Mouse (Mus musculus) spleen, embryonic (tissue): ENCODE results near the gene Tmtc4.

Experiments used
- CTCF ChIA-PET: fragments of 350-600 bp; sonication (Branson Sonifier 250); formaldehyde crosslinking; loops from one replicate; lab custom pipeline; 2022; lab: Charles Lee

The Tmtc4 gene

GRCm38 (mm10) chr14:122903923-122904351, 79.9 kb downstream of the Tmtc4 start:
- CTCF ChIA-PET: no interaction called here

GRCm38 (mm10) chr14:122902884-122903283, 81.0 kb downstream of the Tmtc4 start:
- CTCF ChIA-PET: no interaction called here

- CTCF ChIA-PET: no interaction called here
Measured at GRCm38 (mm10) chr14:122902136-122902535, 81.7 kb downstream of the Tmtc4 start.

- CTCF ChIA-PET: no interaction called here
Measured at GRCm38 (mm10) chr14:122901715-122902114, 82.1 kb downstream of the Tmtc4 start.

DNA sequence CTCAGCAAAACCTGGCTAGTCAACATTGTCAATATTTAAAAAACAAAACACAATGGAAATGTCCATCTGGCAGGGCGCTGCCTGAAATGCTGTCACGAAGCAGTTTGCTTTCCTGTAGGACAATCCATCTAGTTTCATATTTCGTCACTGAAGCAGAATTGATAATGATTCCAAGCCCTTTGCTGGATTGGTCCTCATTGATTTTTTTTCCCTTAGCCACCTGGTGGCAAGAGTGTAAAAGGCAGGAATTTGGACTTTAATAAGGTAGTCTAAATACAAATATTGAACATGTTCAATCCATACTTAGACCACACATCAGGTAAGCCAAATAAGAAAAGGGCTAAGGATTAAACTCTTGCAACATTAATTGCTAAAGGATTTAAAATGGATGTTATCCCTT, 82.7 kb downstream of the Tmtc4 start:
- CTCF ChIA-PET: no interaction called here

- CTCF ChIA-PET: no interaction called here
Measured at GRCm38 (mm10) chr14:122900679-122901078, 83.2 kb downstream of the Tmtc4 start.

DNA sequence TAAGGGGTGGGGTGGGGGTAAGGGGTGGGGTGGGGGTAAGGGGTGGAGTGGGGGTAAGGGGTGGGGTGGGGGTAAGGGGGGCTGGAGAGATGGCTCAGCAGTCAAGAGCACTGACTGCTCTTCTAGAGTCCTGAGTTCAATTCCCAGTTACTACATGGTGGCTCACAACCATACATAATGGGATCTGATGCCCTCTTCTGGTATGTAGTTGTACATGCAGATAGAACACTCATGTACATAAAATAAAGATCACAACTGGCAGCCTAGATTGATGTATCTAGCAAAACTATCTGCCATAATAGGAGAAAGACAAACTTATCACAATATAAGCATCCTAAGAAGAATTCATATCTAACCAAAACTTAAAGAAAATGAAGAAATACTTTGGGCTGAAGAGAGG, 85.3 kb downstream of the Tmtc4 start:
- CTCF ChIA-PET: no interaction called here

DNA sequence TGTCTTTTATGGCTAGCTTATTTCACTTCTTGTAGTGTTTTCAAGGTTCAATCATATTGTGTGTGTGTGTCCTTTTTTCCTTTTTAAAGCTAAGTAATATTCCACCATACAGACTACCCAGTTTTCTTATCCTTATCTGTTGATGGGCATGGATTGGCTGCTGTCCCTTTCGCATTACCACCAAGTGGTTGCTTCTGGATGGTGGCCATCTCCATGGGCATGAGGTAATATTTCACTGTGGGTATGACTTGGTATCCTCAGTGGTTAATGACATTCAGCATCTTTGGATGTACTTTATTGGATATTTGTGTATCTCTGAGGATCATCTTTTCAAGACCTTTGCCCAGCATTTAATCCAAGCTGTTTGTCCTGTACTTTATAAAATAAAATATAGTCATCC, 87.7 kb downstream of the Tmtc4 start:
- CTCF ChIA-PET: interaction anchor here (0.5 kb wide), 1 partner anchor 12 kb away, joined by 3 read pairs; no protein-coding TSS in a partner anchor

DNA sequence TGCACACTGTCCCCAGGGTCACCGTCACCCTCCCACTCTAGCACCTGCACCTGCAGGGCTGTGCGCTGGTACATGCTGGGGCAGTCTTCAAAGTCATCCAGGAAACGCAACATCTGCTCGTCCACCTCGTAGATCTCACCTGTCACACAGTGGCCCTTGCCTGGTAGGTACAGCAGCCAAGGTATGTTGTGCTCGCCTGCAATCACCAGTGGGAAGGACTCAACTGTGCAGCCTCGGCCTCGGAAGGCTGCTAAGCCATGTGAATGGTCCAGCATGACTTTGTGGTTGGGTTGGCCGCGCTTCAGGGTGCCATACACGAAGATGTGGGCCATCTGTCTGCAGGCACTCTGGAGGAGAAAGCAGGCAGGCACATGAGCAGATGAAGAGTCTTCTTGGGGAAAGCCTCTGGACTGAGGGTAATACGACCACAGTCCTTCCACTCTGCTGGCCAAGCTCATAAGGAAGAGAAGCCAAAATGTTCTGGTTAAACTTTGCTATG, 92.3 kb downstream of the Tmtc4 start:
- CTCF ChIA-PET: no interaction called here

- CTCF ChIA-PET: no interaction called here
Measured at GRCm38 (mm10) chr14:122888480-122888872, 95.4 kb downstream of the Tmtc4 start.

DNA sequence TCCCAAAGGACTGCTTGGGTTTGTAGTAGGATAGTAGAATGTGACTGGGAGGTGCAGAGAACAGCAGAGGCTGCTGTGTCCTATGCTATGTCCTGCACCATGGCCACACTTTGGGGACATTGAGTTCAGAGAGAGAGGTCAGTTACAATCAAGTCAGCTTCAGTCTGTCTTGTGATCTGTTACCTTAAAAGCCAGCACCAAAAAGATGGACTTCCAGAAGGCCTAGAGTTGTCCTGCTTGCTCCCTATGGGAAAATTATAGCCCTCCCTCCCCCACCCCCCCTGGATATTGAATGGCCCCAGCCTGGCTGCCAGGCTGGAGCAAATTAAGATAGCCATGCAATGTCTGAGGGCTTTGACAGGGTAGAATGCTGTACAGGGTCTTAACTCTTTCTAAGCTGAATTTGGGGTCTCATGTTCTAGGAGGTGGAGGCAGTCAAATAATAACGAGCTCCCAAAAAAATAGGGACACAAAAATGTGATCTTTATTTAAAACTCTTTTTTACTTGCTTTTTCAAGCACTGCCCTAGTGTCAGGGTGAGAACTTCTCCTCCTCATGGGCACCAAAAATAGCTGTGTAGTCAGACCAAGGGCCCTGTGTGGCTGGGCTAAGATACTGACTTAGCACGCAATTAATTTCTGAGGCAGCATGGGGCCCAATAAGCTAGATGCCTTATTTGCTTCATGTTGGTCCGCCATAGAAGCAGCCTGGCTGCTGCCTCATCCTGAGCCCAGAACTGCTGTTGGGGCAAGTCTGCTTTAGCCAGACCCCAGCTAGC, 95.9 kb downstream of the Tmtc4 start:
- CTCF ChIA-PET: no interaction called here

- CTCF ChIA-PET: no interaction called here
Measured at GRCm38 (mm10) chr14:122887278-122887677, 96.6 kb downstream of the Tmtc4 start.

DNA sequence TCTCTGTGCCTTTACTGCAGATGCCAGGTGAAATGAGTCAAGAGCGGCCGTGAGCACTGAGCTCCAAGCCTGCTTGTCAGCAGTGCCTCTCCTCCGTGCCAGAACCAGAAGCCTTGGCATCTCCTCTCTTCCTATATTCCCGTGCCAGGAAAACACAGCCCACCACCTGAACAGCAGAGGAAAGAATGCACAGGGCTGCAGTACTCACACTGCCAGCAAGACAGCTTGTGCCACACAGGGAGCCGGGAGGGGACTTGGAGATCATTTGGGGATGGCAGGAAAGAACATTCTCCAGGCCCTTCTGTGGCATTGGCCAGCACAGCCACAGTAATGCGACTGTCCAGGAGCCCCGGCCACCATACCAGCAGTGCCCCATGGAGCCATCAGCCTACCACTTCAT, 97.9 kb downstream of the Tmtc4 start:
- CTCF ChIA-PET: no interaction called here

GRCm38 (mm10) chr14:122883821-122884584, 99.8 kb downstream of the Tmtc4 start:
- CTCF ChIA-PET: no interaction called here

- CTCF ChIA-PET: no interaction called here
Measured at GRCm38 (mm10) chr14:122883410-122883806, 100.4 kb downstream of the Tmtc4 start.

DNA sequence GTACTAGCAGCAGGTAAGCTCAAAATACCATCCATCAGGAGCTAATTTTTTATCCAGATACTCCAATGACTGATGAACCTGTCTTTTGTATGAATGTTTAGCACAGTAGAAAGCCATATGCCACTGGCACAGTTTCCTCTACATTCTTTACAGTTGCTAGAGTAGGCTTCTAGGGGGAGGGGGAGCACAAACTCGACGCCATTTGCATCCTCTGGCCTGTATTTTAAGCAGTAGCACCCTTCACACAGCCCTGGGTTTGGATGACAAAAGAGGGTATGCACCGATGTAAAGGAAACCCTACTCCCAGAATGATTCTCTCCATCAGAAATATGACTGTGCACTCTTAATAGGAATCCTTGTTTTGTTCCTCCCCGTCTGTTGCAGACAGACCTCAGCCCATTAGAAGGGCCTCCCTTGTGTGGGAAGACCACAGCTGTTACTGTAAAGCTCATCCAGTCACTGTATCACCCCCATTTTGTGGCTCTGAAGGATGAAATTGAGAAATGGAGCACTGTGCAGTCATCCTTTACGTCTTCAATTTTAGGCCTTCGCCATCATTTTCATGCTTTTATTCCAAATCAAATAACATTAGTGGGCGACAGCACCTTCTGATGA, 100.9 kb downstream of the Tmtc4 start:
- CTCF ChIA-PET: no interaction called here

DNA sequence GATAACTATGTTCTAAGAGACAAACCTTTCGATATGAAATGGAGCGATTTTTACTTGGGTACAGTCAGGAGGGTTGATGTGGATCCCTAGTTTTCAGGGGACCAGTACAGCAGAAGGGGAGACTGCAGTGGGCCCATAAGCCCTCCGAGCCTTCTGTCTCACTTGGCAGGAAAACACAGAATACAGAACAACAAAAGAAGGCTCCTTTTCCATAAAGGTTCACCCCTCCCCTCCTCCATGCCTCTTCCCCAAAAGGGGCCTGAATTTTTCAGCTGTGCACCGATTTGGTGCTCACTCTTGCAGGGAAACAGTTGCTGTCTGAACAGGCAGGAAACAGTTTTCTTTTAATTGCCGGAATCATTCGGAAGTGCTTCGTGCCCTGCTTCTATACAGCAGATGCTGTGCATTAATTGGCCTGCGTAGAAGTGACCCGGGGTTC, 101.6 kb downstream of the Tmtc4 start:
- CTCF ChIA-PET: no interaction called here

- CTCF ChIA-PET: no interaction called here
Measured at GRCm38 (mm10) chr14:122881699-122882098, 102.1 kb downstream of the Tmtc4 start.

DNA sequence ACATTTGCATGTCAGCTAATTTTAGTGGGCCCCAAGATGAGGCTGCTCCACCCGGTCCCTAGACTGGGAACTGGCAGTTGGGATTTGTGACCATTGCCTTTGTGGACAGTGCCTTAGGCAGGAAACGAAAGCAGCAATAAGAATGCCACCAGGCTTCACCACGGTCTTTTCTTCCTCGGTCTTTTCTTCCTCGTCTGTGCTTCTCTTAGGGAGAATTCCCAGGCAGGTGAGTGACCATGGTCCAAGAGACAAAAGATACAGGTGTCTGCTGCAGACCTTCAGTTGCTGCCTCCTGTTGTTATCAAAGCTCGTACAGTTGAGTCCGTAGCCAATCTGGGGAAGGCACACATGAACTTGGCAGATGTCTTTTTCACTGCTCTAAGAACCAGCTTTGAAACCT, 103.5 kb downstream of the Tmtc4 start:
- CTCF ChIA-PET: no interaction called here

GRCm38 (mm10) chr14:122877787-122878186, 106.0 kb downstream of the Tmtc4 start:
- CTCF ChIA-PET: no interaction called here

GRCm38 (mm10) chr14:122876723-122877122, 107.1 kb downstream of the Tmtc4 start:
- CTCF ChIA-PET: interaction anchor here (0.5 to 0.7 kb wide), 2 partner anchors 39 to 199 kb away, joined by 3 to 16 read pairs; no protein-coding TSS in a partner anchor

DNA sequence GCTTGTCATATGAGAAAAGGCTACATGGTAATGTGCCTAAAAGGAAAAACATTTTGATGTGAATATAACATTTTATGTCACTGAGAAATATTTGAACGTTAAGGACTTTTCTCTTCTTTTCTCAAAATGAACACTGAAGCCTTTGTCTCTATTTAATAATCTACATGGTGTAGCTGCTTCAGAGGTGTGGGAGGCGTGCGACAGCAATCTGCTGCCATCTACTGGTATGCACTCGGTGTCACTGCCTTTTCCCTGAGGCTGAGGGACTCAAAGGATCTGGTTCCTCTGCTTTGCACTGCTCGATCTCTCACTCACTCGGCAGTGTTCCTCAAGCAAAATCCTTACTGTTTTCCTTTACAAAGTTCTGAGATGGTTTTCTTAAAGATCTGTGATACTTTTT, 107.7 kb downstream of the Tmtc4 start:
- CTCF ChIA-PET: no interaction called here
